Mouse (Mus musculus): Measurements from ENCODE around the gene Slc25a34. TPM values are rescaled to one million over a fixed set of nuclear protein-coding genes. Genes with fewer than 3 reads are reported as not detected.

Gene Slc25a34
- polyA plus RNA-seq, 1 experiment from 2014 or later = not detected

- Histone ChIP-seq H3K4me2 (ENCODE audit: low read depth) (no peak overlapping the region), H3K27me3 (ENCODE audit: control insufficient read depth, insufficient read depth, low read length) (no peaks in the 10 kb centered on the region), H3K9me3 (ENCODE audit: control insufficient read depth, low read length) (no peaks in the 10 kb centered on the region), H3K27ac (ENCODE audit: low read depth, low read length) (no peak overlapping the region), H3K9ac (ENCODE audit: low read length) (no peak overlapping the region), H3K4me3 (ENCODE audit: low read depth, low read length) (no peak overlapping the region), H3K4me1 (ENCODE audit: control insufficient read depth, insufficient read depth, low read length) (peaks cover 7% of the 10 kb centered on the region), H3K36me3 (ENCODE audit: control insufficient read depth, insufficient read depth, low read length) (no peaks in the 10 kb centered on the region)
- DNase-seq (ENCODE audit: low spot score) (no peak), ATAC-seq (ENCODE audit: insufficient read depth, low FRiP score, low TSS enrichment) (no peak)
- 68% methylated on average over 4 of the region's 4 CpGs for WGBS
These were observed 36.1 kb upstream of the Slc25a34 start for GRCm38 (mm10) chr4:141659739-141660138.

GRCm38 (mm10) chr4:141658846-141659484 lies 35.3 kb upstream of the Slc25a34 start:
- Histone ChIP-seq H3K4me2 (ENCODE audit: low read depth) (no peak overlapping the region), H3K27me3 (ENCODE audit: control insufficient read depth, insufficient read depth, low read length) (no peaks in the 10 kb centered on the region), H3K9ac (ENCODE audit: low read length) (no peak overlapping the region), H3K4me1 (ENCODE audit: control insufficient read depth, insufficient read depth, low read length) (peaks cover 7% of the 10 kb centered on the region), H3K9me3 (ENCODE audit: control insufficient read depth, low read length) (no peaks in the 10 kb centered on the region), H3K27ac (ENCODE audit: low read depth, low read length) (no peak overlapping the region), H3K4me3 (ENCODE audit: low read depth, low read length) (no peak overlapping the region), H3K36me3 (ENCODE audit: control insufficient read depth, insufficient read depth, low read length) (no peaks in the 10 kb centered on the region)
- WGBS = 92% methylated on average over 6 of the region's 6 CpGs
- DNase-seq (ENCODE audit: low spot score) = no peak
- ATAC-seq (ENCODE audit: insufficient read depth, low FRiP score, low TSS enrichment) = no peak

- Histone ChIP-seq H3K27me3 (ENCODE audit: control insufficient read depth, insufficient read depth, low read length) (no peaks in the 10 kb centered on the region), H3K4me3 (ENCODE audit: low read depth, low read length) (no peak overlapping the region), H3K4me1 (ENCODE audit: control insufficient read depth, insufficient read depth, low read length) (no peaks in the 10 kb centered on the region), H3K36me3 (ENCODE audit: control insufficient read depth, insufficient read depth, low read length) (no peaks in the 10 kb centered on the region), H3K4me2 (ENCODE audit: low read depth) (no peak overlapping the region), H3K27ac (ENCODE audit: low read depth, low read length) (no peak overlapping the region), H3K9ac (ENCODE audit: low read length) (no peak overlapping the region), H3K9me3 (ENCODE audit: control insufficient read depth, low read length) (no peaks in the 10 kb centered on the region)
- ATAC-seq (ENCODE audit: insufficient read depth, low FRiP score, low TSS enrichment) = no peak
- 86% methylated on average over 8 of the region's 8 CpGs for WGBS
- DNase-seq (ENCODE audit: low spot score) = no peak
These were observed 33.3 kb upstream of the Slc25a34 start for GRCm38 (mm10) chr4:141656932-141657331.

GRCm38 (mm10) chr4:141655908-141656608 lies 32.4 kb upstream of the Slc25a34 start:
- H3K27ac ChIP-seq (ENCODE audit: low read depth, low read length) = no peak overlapping the region
- 88% methylated on average over 12 of the region's 12 CpGs for WGBS

GRCm38 (mm10) chr4:141654509-141654908 lies 30.9 kb upstream of the Slc25a34 start:
- DNase-seq (ENCODE audit: low spot score) (no peak), ATAC-seq (ENCODE audit: insufficient read depth, low FRiP score, low TSS enrichment) (no peak)
- no peaks in the 10 kb centered on the region for H3K36me3 ChIP-seq (ENCODE audit: control insufficient read depth, insufficient read depth, low read length)
- H3K4me2 ChIP-seq (ENCODE audit: low read depth) = no peak overlapping the region
- H3K27ac ChIP-seq (ENCODE audit: low read depth, low read length) = no peak overlapping the region
- 97% methylated on average over 6 of the region's 6 CpGs for WGBS
- H3K9me3 ChIP-seq (ENCODE audit: control insufficient read depth, low read length) = no peaks in the 10 kb centered on the region
- no peak overlapping the region for H3K9ac ChIP-seq (ENCODE audit: low read length)
- H3K27me3 ChIP-seq (ENCODE audit: control insufficient read depth, insufficient read depth, low read length) = no peaks in the 10 kb centered on the region
- H3K4me3 ChIP-seq (ENCODE audit: low read depth, low read length) = no peak overlapping the region
- no peaks in the 10 kb centered on the region for H3K4me1 ChIP-seq (ENCODE audit: control insufficient read depth, insufficient read depth, low read length)

More at GRCm38 (mm10) chr4:141655908-141656608, 32.4 kb upstream of the Slc25a34 start:
- Histone ChIP-seq H3K9ac (ENCODE audit: low read length) (no peak overlapping the region), H3K36me3 (ENCODE audit: control insufficient read depth, insufficient read depth, low read length) (no peaks in the 10 kb centered on the region), H3K4me2 (ENCODE audit: low read depth) (no peak overlapping the region), H3K27me3 (ENCODE audit: control insufficient read depth, insufficient read depth, low read length) (no peaks in the 10 kb centered on the region), H3K4me1 (ENCODE audit: control insufficient read depth, insufficient read depth, low read length) (no peaks in the 10 kb centered on the region), H3K9me3 (ENCODE audit: control insufficient read depth, low read length) (no peaks in the 10 kb centered on the region), H3K4me3 (ENCODE audit: low read depth, low read length) (no peak overlapping the region)
- DNase-seq (ENCODE audit: low spot score) (no peak), ATAC-seq (ENCODE audit: insufficient read depth, low FRiP score, low TSS enrichment) (no peak)

- Histone ChIP-seq H3K4me1 (ENCODE audit: control insufficient read depth, insufficient read depth, low read length) (no peaks in the 10 kb centered on the region), H3K4me3 (ENCODE audit: low read depth, low read length) (no peak overlapping the region), H3K36me3 (ENCODE audit: control insufficient read depth, insufficient read depth, low read length) (no peaks in the 10 kb centered on the region), H3K9ac (ENCODE audit: low read length) (no peak overlapping the region), H3K27ac (ENCODE audit: low read depth, low read length) (no peak overlapping the region), H3K4me2 (ENCODE audit: low read depth) (no peak overlapping the region), H3K27me3 (ENCODE audit: control insufficient read depth, insufficient read depth, low read length) (no peaks in the 10 kb centered on the region), H3K9me3 (ENCODE audit: control insufficient read depth, low read length) (no peaks in the 10 kb centered on the region)
- DNase-seq (ENCODE audit: low spot score) (no peak), ATAC-seq (ENCODE audit: insufficient read depth, low FRiP score, low TSS enrichment) (no peak)
- 92% methylated on average over 13 of the region's 13 CpGs for WGBS
These were observed 30.2 kb upstream of the Slc25a34 start for GRCm38 (mm10) chr4:141653813-141654212.

GRCm38 (mm10) chr4:141653044-141653443 lies 29.4 kb upstream of the Slc25a34 start:
- no peak for DNase-seq (ENCODE audit: low spot score)
- no peaks in the 10 kb centered on the region for H3K4me1 ChIP-seq (ENCODE audit: control insufficient read depth, insufficient read depth, low read length)
- H3K4me2 ChIP-seq (ENCODE audit: low read depth) = no peak overlapping the region
- no peaks in the 10 kb centered on the region for H3K9me3 ChIP-seq (ENCODE audit: control insufficient read depth, low read length)
- no peaks in the 10 kb centered on the region for H3K27me3 ChIP-seq (ENCODE audit: control insufficient read depth, insufficient read depth, low read length)
- no peak overlapping the region for H3K9ac ChIP-seq (ENCODE audit: low read length)
- WGBS = 88% methylated on average over 8 of the region's 8 CpGs
- no peak overlapping the region for H3K27ac ChIP-seq (ENCODE audit: low read depth, low read length)
- ATAC-seq (ENCODE audit: insufficient read depth, low FRiP score, low TSS enrichment) = no peak
- no peak overlapping the region for H3K4me3 ChIP-seq (ENCODE audit: low read depth, low read length)
- H3K36me3 ChIP-seq (ENCODE audit: control insufficient read depth, insufficient read depth, low read length) = no peaks in the 10 kb centered on the region

- no peak for ATAC-seq (ENCODE audit: insufficient read depth, low FRiP score, low TSS enrichment)
- no peak overlapping the region for H3K4me3 ChIP-seq (ENCODE audit: low read depth, low read length)
- H3K36me3 ChIP-seq (ENCODE audit: control insufficient read depth, insufficient read depth, low read length) = no peaks in the 10 kb centered on the region
- H3K9ac ChIP-seq (ENCODE audit: low read length) = no peak overlapping the region
- H3K27me3 ChIP-seq (ENCODE audit: control insufficient read depth, insufficient read depth, low read length) = no peaks in the 10 kb centered on the region
- no peaks in the 10 kb centered on the region for H3K9me3 ChIP-seq (ENCODE audit: control insufficient read depth, low read length)
- no peaks in the 10 kb centered on the region for H3K4me1 ChIP-seq (ENCODE audit: control insufficient read depth, insufficient read depth, low read length)
- no peak for DNase-seq (ENCODE audit: low spot score)
- 91% methylated on average over 10 of the region's 10 CpGs for WGBS
- no peak overlapping the region for H3K27ac ChIP-seq (ENCODE audit: low read depth, low read length)
- H3K4me2 ChIP-seq (ENCODE audit: low read depth) = no peak overlapping the region
These were observed 28.3 kb upstream of the Slc25a34 start for GRCm38 (mm10) chr4:141651944-141652343.

- H3K4me3 ChIP-seq (ENCODE audit: low read depth, low read length) = no peak overlapping the region
- DNase-seq (ENCODE audit: low spot score) = no peak
- H3K4me2 ChIP-seq (ENCODE audit: low read depth) = no peak overlapping the region
- no peak for ATAC-seq (ENCODE audit: insufficient read depth, low FRiP score, low TSS enrichment)
- H3K27ac ChIP-seq (ENCODE audit: low read depth, low read length) = no peak overlapping the region
- H3K4me1 ChIP-seq (ENCODE audit: control insufficient read depth, insufficient read depth, low read length) = no peaks in the 10 kb centered on the region
- no peaks in the 10 kb centered on the region for H3K9me3 ChIP-seq (ENCODE audit: control insufficient read depth, low read length)
- no peaks in the 10 kb centered on the region for H3K27me3 ChIP-seq (ENCODE audit: control insufficient read depth, insufficient read depth, low read length)
- no peak overlapping the region for H3K9ac ChIP-seq (ENCODE audit: low read length)
- no peaks in the 10 kb centered on the region for H3K36me3 ChIP-seq (ENCODE audit: control insufficient read depth, insufficient read depth, low read length)
- 91% methylated on average over 6 of the region's 6 CpGs for WGBS
These were observed 27.7 kb upstream of the Slc25a34 start for GRCm38 (mm10) chr4:141651286-141651685.

Data from neural tube, embryonic 11.5 days (tissue).